21 mouse cellular contexts compared by ENCODE assay signal in the genomic region with DNA sequence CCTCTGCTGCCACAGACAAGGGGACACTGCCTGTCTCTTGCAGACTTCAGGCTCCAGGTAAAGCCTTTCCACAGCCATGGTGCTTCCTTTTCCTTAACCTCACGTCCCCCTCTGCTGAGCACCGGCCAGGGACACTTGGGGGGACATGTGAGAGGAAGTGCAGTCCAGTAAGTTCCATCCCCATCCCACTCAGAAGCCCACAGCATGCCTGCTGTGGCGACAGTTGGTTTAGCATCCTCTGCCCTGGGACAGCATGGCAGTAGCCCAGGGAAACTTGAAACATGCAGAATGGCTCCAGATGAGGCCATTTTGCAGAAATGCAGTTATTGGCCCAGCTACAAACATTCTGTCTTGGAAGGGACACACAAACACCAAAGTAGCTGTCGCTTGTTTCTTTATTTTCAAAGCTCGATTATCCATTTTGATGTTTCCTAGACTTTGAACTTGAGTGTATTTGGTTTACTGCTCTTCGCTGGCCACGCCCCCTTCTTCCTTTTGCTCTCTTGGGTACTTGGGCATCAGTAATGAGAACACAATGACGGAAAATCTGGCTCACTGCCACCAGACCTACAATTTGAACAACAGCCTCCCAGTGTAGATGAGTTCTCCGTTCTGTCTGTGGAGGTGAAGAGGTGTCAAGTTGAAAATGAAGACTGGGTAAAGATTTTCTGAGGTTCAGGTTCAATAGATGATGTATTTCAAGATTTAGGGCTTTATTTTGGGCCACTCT. TPM values are rescaled to one million over a fixed set of nuclear protein-coding genes. Genes with fewer than 3 reads are reported as not detected.
DNase-seq lines count a peak whose midpoint lies in the region; ATAC-seq and TF ChIP-seq lines count a peak whose summit lies in the region.
"Had no signal": no experiment of that assay in that cellular context is flagged by ENCODE, and none has a peak within 500 bp of the region (broad histone marks: within the 10 kb centered on the region; RNA-seq: fewer than 3 reads in every experiment).

No protein-coding gene starts in this region.

- no peaks in the 10 kb centered on the region for H3K27me3 ChIP-seq in kidney, adult 2 months (replicated peaks; ENCODE audit: control insufficient read depth, insufficient read depth, low read length)
- H3K27me3 ChIP-seq in midbrain, embryonic 14.5 days (ENCODE audit: control insufficient read depth, insufficient read depth, low read length) = no peaks in the 10 kb centered on the region
- no peaks in the 10 kb centered on the region for H3K27me3 ChIP-seq in midbrain, embryonic 16.5 days (ENCODE audit: control insufficient read depth, insufficient read depth, low read depth, low read length)
- H3K27me3 ChIP-seq: intestine, embryonic 15.5 days; midbrain, embryonic 12.5 days; neural tube, embryonic 13.5 days had no signal

- ATAC-seq in midbrain, embryonic 14.5 days (ENCODE audit: low FRiP score, low TSS enrichment) = no peak
- no peak for ATAC-seq in midbrain, embryonic 16.5 days
- ATAC-seq: intestine, embryonic 15.5 days; liver, postnatal 0 days had no signal

- no peak overlapping the region for H3K4me2 ChIP-seq in midbrain, embryonic 14.5 days (ENCODE audit: low read length)
- no peak overlapping the region for H3K4me2 ChIP-seq in midbrain, embryonic 16.5 days (ENCODE audit: low read length)
- H3K4me2 ChIP-seq: hindbrain, embryonic 15.5 days; intestine, embryonic 15.5 days; limb, embryonic 12.5 days; liver, embryonic 11.5 days; midbrain, embryonic 12.5 days; neural tube, embryonic 13.5 days had no signal

- no peaks in the 10 kb centered on the region for H3K4me1 ChIP-seq in kidney, adult 2 months (ENCODE audit: control insufficient read depth, insufficient read depth, low read length)
- no peaks in the 10 kb centered on the region for H3K4me1 ChIP-seq in midbrain, embryonic 14.5 days (ENCODE audit: control insufficient read depth, insufficient read depth, low read length)
- H3K4me1 ChIP-seq in midbrain, embryonic 16.5 days (ENCODE audit: control insufficient read depth, insufficient read depth, low read length) = peaks cover 3% of the 10 kb centered on the region; the same call in 1 of the 2 replicates
- H3K4me1 ChIP-seq: hindbrain, embryonic 15.5 days; intestine, embryonic 15.5 days; neural tube, embryonic 13.5 days had no signal

- peak; percentile 49 to 52 for DNase-seq in cerebellum, postnatal 14 days
- no peak for DNase-seq in cerebellum, adult 9-10 months
- peak; percentile 15 for DNase-seq in kidney, adult 2 months
- no peak for DNase-seq in kidney, adult 18-20 months
- peak; percentile 75 for DNase-seq in midbrain, embryonic 14.5 days
- peak; percentile 36 for DNase-seq in lung, postnatal 14 days
- no peak for DNase-seq in neural tube, embryonic 10.5 days (ENCODE audit: extremely low spot score, low spot score)
- DNase-seq: cerebellum, adult 11-12 months; heart, postnatal 4 days; liver, postnatal 0 days; thymus, adult 18-20 months; thymus, postnatal 4 days had no signal

- no peaks in the 10 kb centered on the region for H3K9me3 ChIP-seq in midbrain, embryonic 14.5 days (ENCODE audit: control insufficient read depth, low read length)
- no peaks in the 10 kb centered on the region for H3K9me3 ChIP-seq in midbrain, embryonic 16.5 days (replicated peaks; ENCODE audit: control insufficient read depth, low read length, poor library complexity, severe bottlenecking)
- H3K9me3 ChIP-seq: hindbrain, embryonic 15.5 days; intestine, embryonic 15.5 days; limb, embryonic 12.5 days; midbrain, embryonic 12.5 days; neural tube, embryonic 13.5 days had no signal

- no peak overlapping the region for H3K9ac ChIP-seq in midbrain, embryonic 14.5 days (replicated peaks; ENCODE audit: low read length)
- H3K9ac ChIP-seq in midbrain, embryonic 16.5 days (ENCODE audit: low read depth, low read length) = no peak overlapping the region
- H3K9ac ChIP-seq: hindbrain, embryonic 15.5 days; intestine, embryonic 15.5 days; limb, embryonic 12.5 days; liver, postnatal 0 days; midbrain, embryonic 12.5 days; neural tube, embryonic 13.5 days had no signal

- H3K27ac ChIP-seq in kidney, adult 2 months (ENCODE audit: insufficient read depth, low read depth, low read length) = no peak overlapping the region
- no peak overlapping the region for H3K27ac ChIP-seq in midbrain, embryonic 14.5 days (replicated peaks; ENCODE audit: low read depth, low read length)
- no peak overlapping the region for H3K27ac ChIP-seq in midbrain, embryonic 16.5 days (ENCODE audit: low read length)
- H3K27ac ChIP-seq: hindbrain, embryonic 15.5 days; intestine, embryonic 15.5 days; kidney, postnatal 0 days; limb, embryonic 12.5 days; midbrain, embryonic 12.5 days; neural tube, embryonic 13.5 days had no signal

- TF ChIP-seq POLR2A in kidney, adult 2 months (IDR thresholded peaks at IDR 0.05; ENCODE audit: low read depth, low read length) = no peak

- no peak overlapping the region for H3K4me3 ChIP-seq in kidney, adult 2 months (ENCODE audit: insufficient read depth, low read depth, low read length)
- no peak overlapping the region for H3K4me3 ChIP-seq in midbrain, embryonic 14.5 days (replicated peaks; ENCODE audit: low read depth, low read length)
- H3K4me3 ChIP-seq in midbrain, embryonic 16.5 days (ENCODE audit: low read depth, low read length) = no peak overlapping the region
- H3K4me3 ChIP-seq: hindbrain, embryonic 15.5 days; intestine, embryonic 15.5 days; limb, embryonic 12.5 days; midbrain, embryonic 12.5 days; neural tube, embryonic 13.5 days had no signal

- 79% methylated on average over 9 of the region's 9 CpGs for WGBS in kidney, adult 2 months
- 75% methylated on average over 9 of the region's 9 CpGs for WGBS in midbrain, embryonic 14.5 days
- WGBS in midbrain, embryonic 16.5 days = 65% methylated on average over 9 of the region's 9 CpGs

- H3K36me3 ChIP-seq in kidney, adult 2 months (ENCODE audit: control insufficient read depth, insufficient read depth, low read length) = no peaks in the 10 kb centered on the region
- no peaks in the 10 kb centered on the region for H3K36me3 ChIP-seq in midbrain, embryonic 14.5 days (ENCODE audit: control insufficient read depth, insufficient read depth, low read length)
- H3K36me3 ChIP-seq in midbrain, embryonic 16.5 days (ENCODE audit: control insufficient read depth, insufficient read depth, low read length) = no peaks in the 10 kb centered on the region
- H3K36me3 ChIP-seq: hindbrain, embryonic 15.5 days; intestine, embryonic 15.5 days; limb, embryonic 12.5 days; midbrain, embryonic 12.5 days; neural tube, embryonic 13.5 days had no signal

- TF ChIP-seq CTCF in kidney, adult 2 months (conservative IDR thresholded peaks at IDR 0.05; ENCODE audit: insufficient read depth, insufficient read length, low read depth, low read length) = no peak

RNA-seq across cellular contexts. Expression of a gene that starts 12.3 kb away (rescaled TPM):
- 0.27 and 0.34 TPM in 2 replicates for polyA plus RNA-seq in kidney, adult 2 months (2012; rRNA removed)
- polyA plus RNA-seq in midbrain, embryonic 14.5 days (2014; fragmentation: Nextera tagmentation; extraction: Ambion mirVana) = 1.8 and 2.3 TPM in 2 replicates
- 0.85 and 1.2 TPM in 2 replicates for polyA plus RNA-seq in midbrain, embryonic 16.5 days (2015; fragmentation: Nextera tagmentation; extraction: Ambion mirVana)
- polyA plus RNA-seq: heart, embryonic 16.5 days had no signal

RNA-seq across cellular contexts. Expression of a gene that starts 13.6 kb away (rescaled TPM):
- polyA plus RNA-seq in kidney, adult 2 months (2012; rRNA removed) = 1.4 and 1.5 TPM in 2 replicates
- polyA plus RNA-seq in midbrain, embryonic 14.5 days (2014; fragmentation: Nextera tagmentation; extraction: Ambion mirVana) = 2.6 and 2.7 TPM in 2 replicates
- 0.67 and 1.6 TPM in 2 replicates for polyA plus RNA-seq in midbrain, embryonic 16.5 days (2015; fragmentation: Nextera tagmentation; extraction: Ambion mirVana)

Comparison
In these comparisons a context has a peak if more than half of its experiments do, and no peak if none do; other contexts are left out.
1. DNase-seq: peak in cerebellum, postnatal 14 days (2 of 2), kidney, adult 2 months (single experiment), midbrain, embryonic 14.5 days (single experiment) and lung, postnatal 14 days (single experiment); none in cerebellum, adult 9-10 months (single experiment), kidney, adult 18-20 months (single experiment) and neural tube, embryonic 10.5 days (single experiment).